Mouse (Mus musculus): ENCODE data around the gene Prep. TPM values are rescaled to one million over a fixed set of nuclear protein-coding genes. Genes with fewer than 3 reads are reported as not detected.
"Not testable (repeated sequence)": the region's sequence is repeated elsewhere in the genome, so short reads cannot be mapped to it uniquely, and the experiment has no call there.

Prep gene
- total RNA-seq, 4 experiments from 2014 or later, result 6.1 to 6.6 (median 6.2) TPM

DNA sequence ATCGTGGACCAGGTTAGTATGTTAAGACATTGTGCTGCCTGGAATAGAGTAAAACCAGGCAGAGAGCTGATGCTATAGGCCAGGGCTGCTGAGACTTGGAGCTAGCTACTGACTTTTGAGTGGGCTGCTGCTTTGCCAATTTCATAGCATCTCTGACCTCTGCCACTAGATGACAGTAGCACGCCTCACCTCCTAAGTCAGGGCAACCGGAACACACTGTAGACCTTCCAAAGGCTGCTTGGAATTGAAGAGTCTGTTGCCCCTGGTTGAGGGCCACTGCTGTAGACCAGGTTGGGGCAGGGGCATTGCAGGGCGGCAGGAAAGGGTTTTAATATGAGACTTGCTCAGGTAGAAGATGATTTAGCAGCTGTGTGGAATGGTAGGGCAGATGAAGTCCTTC is 47.5 kb downstream of the Prep start:
- DNase-seq (ENCODE audit: low spot score in 2 of 2), result no peak

GRCm38 (mm10) chr10:45116832-45117231 is 49.8 kb downstream of the Prep start:
- DNase-seq (ENCODE audit: low spot score in 2 of 2), result no peak

- no peak for DNase-seq (ENCODE audit: low spot score in 2 of 2)
Measured at GRCm38 (mm10) chr10:45118389-45118788, 51.4 kb downstream of the Prep start.

GRCm38 (mm10) chr10:45121637-45122036 is 54.6 kb downstream of the Prep start:
- no peak for DNase-seq (ENCODE audit: low spot score in 2 of 2)

- DNase-seq (ENCODE audit: low spot score in 2 of 2), result no peak
Measured at GRCm38 (mm10) chr10:45122476-45122875, 55.5 kb downstream of the Prep start.

GRCm38 (mm10) chr10:45123011-45123410 is 56.0 kb downstream of the Prep start:
- no peak for DNase-seq (ENCODE audit: low spot score in 2 of 2)

- no peak for DNase-seq (ENCODE audit: low spot score in 2 of 2)
Measured at GRCm38 (mm10) chr10:45129105-45129504, 62.1 kb downstream of the Prep start.

DNA sequence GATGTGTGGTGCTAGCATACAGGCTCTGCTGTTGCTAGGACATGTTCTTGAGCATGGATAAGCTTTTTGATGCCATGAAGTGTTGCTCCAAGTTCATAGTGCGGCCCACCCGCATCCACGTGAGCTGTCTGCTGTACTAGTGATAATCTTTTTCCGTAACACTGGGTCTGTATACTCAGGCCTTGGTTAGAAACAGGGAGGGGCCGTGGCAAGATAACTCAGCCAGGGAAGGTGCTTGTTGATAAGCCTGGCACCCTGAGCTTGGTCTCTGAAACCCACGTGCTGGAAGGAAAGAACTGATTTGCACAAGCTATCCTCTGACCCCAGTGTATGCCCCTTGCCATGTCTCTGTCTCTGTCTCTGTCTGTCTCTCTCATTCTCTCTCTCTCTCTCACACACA is 63.0 kb downstream of the Prep start:
- no peak for DNase-seq (ENCODE audit: low spot score in 2 of 2)

DNA sequence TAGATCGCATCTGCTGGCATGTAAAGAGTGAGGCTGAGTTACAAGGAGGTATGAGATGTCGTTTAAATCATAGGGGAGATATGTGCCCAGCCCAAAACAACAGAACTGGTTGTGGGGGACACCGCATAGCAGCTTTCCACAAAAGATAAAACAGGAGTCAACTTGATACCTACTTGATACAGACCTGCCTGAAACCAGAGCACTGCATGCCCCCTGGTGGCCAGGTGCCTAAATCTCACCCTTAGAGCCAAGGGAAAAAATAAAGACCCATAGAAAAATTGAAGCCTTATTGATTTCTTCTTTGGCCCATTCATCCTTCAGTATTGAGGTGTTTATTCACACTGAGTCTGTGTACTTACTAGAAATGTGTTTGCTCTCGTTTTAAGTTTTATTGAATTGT is 65.4 kb downstream of the Prep start:
- no peak for DNase-seq (ENCODE audit: low spot score in 2 of 2)

- DNase-seq (ENCODE audit: low spot score in 2 of 2), result no peak
Measured at GRCm38 (mm10) chr10:45136806-45137205, 69.8 kb downstream of the Prep start.

DNA sequence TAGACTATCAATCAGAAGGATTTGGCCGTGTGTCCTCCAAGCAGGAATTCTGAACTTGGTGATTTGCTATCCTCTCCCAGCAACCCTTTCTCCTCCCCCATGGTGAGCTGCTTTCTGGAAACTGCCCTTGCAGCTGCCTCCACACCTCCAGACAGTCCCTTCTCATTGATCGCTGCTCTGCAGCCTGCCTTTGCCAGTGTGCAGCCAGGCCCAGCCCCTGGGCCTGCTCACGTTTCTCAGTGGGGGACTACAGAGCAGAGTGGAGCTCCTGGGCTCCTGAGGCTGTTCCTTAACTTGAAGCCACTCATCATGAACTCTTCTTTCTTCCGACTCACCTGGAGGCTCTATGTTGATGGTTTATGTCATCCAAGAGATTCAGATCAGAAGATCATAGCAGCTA is 72.9 kb downstream of the Prep start:
- DNase-seq (ENCODE audit: low spot score in 2 of 2), result no peak

DNA sequence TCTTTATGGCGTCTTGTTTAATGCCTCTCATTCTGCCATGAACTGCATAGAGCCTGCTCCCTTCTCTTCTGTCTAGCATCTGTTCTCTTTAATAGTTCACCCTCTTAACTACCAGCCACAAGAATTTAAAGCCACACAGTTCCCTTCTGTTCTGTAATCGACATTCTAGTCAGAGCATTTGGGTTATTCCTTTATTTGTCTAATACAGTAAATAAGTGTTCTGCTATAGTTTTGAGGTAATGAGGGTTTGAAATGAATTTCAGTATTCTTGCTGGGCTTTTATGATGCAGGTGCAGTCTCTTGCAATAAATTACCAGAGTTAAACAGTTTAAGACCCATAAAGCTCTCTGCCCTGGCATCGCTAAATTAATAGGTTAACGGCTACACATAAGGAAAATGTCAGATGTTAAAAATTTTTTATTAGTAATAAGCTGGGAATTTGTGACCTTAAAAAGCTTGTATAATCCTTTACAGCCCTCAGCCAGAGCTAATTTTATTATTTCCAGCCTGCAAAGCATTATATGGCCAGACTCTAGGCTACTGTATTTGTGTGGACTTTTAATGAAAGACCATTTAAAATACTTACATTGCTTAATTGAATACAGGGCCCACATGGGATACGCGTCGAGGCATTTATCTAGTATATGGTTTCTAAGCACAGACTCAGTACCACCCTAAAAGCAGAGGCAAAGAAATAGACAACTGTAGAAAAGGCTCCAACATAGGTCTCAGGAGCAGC is 73.6 kb downstream of the Prep start:
- DNase-seq (ENCODE audit: low spot score in 2 of 2), result no peak

GRCm38 (mm10) chr10:45142359-45142758 is 75.4 kb downstream of the Prep start:
- no peak for DNase-seq (ENCODE audit: low spot score in 2 of 2)

DNA sequence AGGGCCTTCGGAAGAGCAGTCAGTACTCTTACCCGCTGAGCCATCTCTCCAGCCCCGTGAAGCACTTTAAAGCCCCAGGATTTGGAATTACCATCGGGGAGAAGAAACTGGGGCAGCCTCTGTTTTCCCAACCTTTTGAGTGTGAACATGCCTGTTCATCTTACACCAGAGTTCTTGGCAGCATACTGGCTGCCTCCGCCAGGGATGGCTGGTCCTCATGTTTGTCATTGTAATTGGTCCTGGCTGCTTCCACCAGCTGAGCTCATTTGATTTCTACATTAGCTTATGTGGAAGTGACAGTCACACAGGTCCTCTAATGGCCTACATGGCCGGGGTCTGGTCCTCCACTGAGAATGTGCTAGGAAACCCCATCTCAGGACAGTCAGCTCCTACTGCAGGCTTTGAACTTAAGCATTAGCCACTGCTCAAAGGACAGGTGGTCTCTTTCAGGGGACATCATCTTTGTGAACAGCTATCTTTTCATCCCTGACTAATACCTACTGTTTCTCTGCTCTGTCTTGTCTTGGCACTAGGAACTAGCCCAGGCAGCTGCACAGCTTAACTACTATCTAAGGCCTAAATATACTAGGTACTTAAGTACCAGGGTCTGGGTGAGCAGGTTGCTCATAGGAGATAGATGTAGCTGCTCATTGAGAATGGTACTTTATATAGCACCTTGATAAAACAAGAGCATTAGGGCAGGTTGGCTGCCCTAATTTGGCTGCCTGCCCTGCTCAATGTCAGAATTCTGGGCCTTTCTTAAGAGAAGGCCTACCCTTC is 77.2 kb downstream of the Prep start:
- no peak for DNase-seq (ENCODE audit: low spot score in 2 of 2)

DNA sequence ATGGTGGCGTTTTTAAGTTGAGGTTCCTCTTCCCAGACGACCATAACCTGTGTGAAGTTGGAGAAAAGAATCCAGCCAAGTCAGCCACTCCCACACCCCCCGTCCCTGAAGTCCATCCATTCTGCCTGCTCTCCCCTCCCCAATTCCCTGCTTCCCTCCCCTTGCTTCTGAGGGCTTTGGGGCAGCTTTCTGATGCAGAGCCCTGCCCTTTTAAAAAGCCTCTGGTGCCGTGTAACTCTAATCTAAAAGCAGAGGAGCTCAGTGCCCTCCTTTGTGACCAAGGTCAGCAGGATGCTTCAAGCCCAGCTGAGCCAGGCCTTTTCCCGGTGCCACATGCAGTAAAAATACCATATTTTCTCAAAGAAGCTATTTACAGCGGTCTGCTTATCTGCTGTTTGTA is 79.8 kb downstream of the Prep start:
- no peak for DNase-seq (ENCODE audit: low spot score in 2 of 2)

GRCm38 (mm10) chr10:45151137-45151536 is 84.1 kb downstream of the Prep start:
- DNase-seq (ENCODE audit: low spot score in 2 of 2), result no peak

DNA sequence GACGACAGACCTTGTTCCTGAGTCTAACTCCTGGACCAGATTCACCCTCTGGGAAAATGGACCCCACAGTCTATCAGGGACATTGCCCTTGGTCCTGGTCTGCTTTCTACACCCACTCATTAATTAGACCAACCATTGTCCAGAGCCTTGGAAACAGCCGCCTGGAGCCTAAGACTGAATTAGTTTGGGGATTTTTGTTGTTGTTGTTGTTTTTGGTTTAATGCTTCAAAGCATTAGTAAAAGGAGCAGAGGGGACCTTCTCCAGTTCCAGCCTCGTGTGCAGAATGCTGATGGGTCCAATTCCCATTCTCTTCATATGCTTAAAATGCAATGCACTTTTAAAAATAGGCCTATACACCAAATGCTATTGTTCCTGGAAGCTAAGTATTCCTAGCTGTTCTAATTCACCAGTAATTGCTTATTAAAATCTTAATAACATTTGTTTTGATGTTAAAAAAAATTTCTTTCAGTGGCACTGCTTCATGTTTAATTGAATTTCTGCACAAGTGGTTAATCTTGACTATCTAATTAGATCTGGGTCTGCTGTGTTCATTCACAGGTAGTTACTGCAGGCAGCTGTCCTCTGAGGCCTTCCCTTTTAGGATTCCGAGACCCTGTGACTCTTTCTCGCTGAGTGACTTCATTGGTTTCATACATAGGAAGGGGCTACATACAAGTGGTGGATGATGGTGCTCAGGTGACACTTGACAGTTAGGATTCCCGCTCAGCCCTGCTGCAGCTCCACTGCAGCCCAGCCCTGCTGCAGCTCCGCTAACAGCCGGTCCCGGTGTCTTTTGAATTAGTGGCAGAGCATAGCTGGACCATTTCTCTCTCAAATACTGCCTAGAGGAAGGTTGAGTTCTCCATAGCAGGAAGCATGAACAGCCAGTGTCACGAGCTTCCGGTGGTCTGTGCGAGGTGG is 85.0 kb downstream of the Prep start:
- no peak for DNase-seq (ENCODE audit: low spot score in 2 of 2)

- DNase-seq (ENCODE audit: low spot score in 2 of 2), result no peak
Measured at GRCm38 (mm10) chr10:45154557-45155060, 87.6 kb downstream of the Prep start.

- DNase-seq (ENCODE audit: low spot score in 2 of 2), result no peak
Measured at GRCm38 (mm10) chr10:45165851-45166250, 98.8 kb downstream of the Prep start.

GRCm38 (mm10) chr10:45173927-45174326 is 106.9 kb downstream of the Prep start:
- no peak for DNase-seq (ENCODE audit: low spot score in 2 of 2)

DNA sequence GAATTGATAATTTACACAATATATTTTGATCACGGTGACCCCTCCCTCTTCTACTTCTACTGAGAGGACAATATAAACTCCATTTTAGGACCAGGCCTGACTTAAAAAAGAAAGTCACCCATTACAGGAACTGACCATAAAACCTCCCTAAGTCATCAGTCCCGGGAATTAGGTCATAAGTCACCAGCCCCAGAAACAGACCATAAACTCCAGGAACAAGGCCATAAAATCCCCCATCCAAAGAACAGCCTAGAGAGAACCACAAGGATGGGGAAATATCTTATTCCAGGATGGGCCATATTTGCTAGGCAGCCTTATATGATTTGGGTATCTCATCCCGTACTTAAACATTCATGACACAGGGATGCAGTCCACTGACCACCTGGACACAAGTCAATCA is 107.3 kb downstream of the Prep start:
- no peak for DNase-seq (ENCODE audit: low spot score in 2 of 2)

DNA sequence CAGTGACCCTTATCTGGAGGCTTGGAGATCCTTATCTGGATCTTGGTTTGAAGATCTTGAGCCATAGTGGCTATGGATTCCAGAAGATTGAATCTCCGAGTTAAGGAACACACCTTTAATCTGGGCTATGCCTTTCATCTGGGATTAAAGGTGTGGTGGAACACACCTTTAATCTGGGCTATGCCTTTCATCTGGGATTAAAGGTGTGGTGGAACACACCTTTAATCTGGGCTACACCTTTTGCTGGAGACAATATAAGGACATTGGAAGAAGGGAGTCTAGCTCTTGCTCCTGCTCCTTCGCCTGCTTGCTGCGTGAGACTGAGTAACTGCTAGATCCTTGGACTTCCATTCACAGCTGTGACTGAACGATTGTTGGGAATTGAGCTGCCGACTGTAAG is 110.8 kb downstream of the Prep start, which contains the start of gene Popdc3:
Gene Popdc3 (plus strand): TSS at position 301 of the 400 bp plus-strand sequence.
- not testable (repeated sequence) for DNase-seq (ENCODE audit: low spot score in 2 of 2)

All from gastrocnemius, adult 8-10 months (tissue).